Mouse (Mus musculus): Measurements from ENCODE around the gene Arhgap24. TPM values are rescaled to one million over a fixed set of nuclear protein-coding genes. Genes with fewer than 3 reads are reported as not detected.

Gene Arhgap24
- polyA plus RNA-seq, 1 experiment, result 12.5 TPM

- Histone ChIP-seq H3K4me3 (no peak overlapping the region), H3K36me3 (ENCODE audit: control insufficient read depth, insufficient read depth) (no peaks in the 10 kb centered on the region), H3ac (ENCODE audit: control insufficient read depth, insufficient read length) (no peak overlapping the region), H3K79me2 (ENCODE audit: control insufficient read depth, insufficient read depth) (no peaks in the 10 kb centered on the region), H3K4me2 (ENCODE audit: low read depth) (peak overlapping the region; percentile 77), H3K27me3 (ENCODE audit: control insufficient read depth, insufficient read depth, insufficient read length) (no peaks in the 10 kb centered on the region)
- TF ChIP-seq REST (IDR thresholded peaks at IDR 0.05; ENCODE audit: insufficient read depth, insufficient read length), result no peak
- TF ChIP-seq MYOD1 (IDR thresholded peaks at IDR 0.05; ENCODE audit: control insufficient read depth in 1 of 3, insufficient read length in 2 of 3, low read depth in 2 of 3), result no peak
- no peak for TF ChIP-seq POLR2A (IDR thresholded peaks at IDR 0.05; ENCODE audit: insufficient read length, low read depth)
- no peak for TF ChIP-seq CEBPB (IDR thresholded peaks at IDR 0.05; ENCODE audit: insufficient read depth, poor library complexity, severe bottlenecking)
- TF ChIP-seq USF1 (IDR thresholded peaks at IDR 0.05; ENCODE audit: low read depth), result no peak
- TF ChIP-seq SRF (IDR thresholded peaks at IDR 0.05; ENCODE audit: control insufficient read depth, insufficient read length, low read depth), result no peak
- TF ChIP-seq E2F4 (IDR thresholded peaks at IDR 0.05; ENCODE audit: insufficient read depth), result no peak
- no peak for TF ChIP-seq MAX (IDR thresholded peaks at IDR 0.05; ENCODE audit: low read depth)
- no peak for TF ChIP-seq TCF3 (IDR thresholded peaks at IDR 0.05; ENCODE audit: insufficient read length, low read depth)
- TF ChIP-seq POLR2AphosphoS2 (IDR thresholded peaks at IDR 0.05; ENCODE audit: insufficient read length, low read depth), result no peak
- no peak for TF ChIP-seq MYOG (IDR thresholded peaks at IDR 0.05; ENCODE audit: control insufficient read depth in 1 of 3, insufficient read depth in 1 of 3, insufficient read length in 2 of 3, low read depth in 2 of 3)
- no peak for TF ChIP-seq TCF12 (IDR thresholded peaks at IDR 0.05; ENCODE audit: insufficient read depth, poor library complexity, severe bottlenecking)
These were observed 364.6 kb downstream of the Arhgap24 start for GRCm38 (mm10) chr5:102845800-102846199.

GRCm38 (mm10) chr5:102847859-102848258, 366.7 kb downstream of the Arhgap24 start:
- Histone ChIP-seq H3K27me3 (ENCODE audit: control insufficient read depth, insufficient read depth, insufficient read length) (no peaks in the 10 kb centered on the region), H3K79me2 (ENCODE audit: control insufficient read depth, insufficient read depth) (no peaks in the 10 kb centered on the region), H3ac (ENCODE audit: control insufficient read depth, insufficient read length) (no peak overlapping the region), H3K36me3 (ENCODE audit: control insufficient read depth, insufficient read depth) (no peaks in the 10 kb centered on the region), H3K4me2 (ENCODE audit: low read depth) (no peak overlapping the region), H3K4me3 (no peak overlapping the region)
- TF ChIP-seq MYOG (IDR thresholded peaks at IDR 0.05; ENCODE audit: control insufficient read depth in 1 of 3, insufficient read depth in 1 of 3, insufficient read length in 2 of 3, low read depth in 2 of 3), result no peak
- no peak for TF ChIP-seq POLR2A (IDR thresholded peaks at IDR 0.05; ENCODE audit: insufficient read length, low read depth)
- TF ChIP-seq REST (IDR thresholded peaks at IDR 0.05; ENCODE audit: insufficient read depth, insufficient read length), result no peak
- TF ChIP-seq E2F4 (IDR thresholded peaks at IDR 0.05; ENCODE audit: insufficient read depth), result no peak
- TF ChIP-seq POLR2AphosphoS2 (IDR thresholded peaks at IDR 0.05; ENCODE audit: insufficient read length, low read depth), result no peak

GRCm38 (mm10) chr5:102851761-102852160, 370.6 kb downstream of the Arhgap24 start:
- H3ac ChIP-seq (ENCODE audit: control insufficient read depth, insufficient read length), result no peak overlapping the region
- no peak for TF ChIP-seq REST (IDR thresholded peaks at IDR 0.05; ENCODE audit: insufficient read depth, insufficient read length)
- no peak for TF ChIP-seq E2F4 (IDR thresholded peaks at IDR 0.05; ENCODE audit: insufficient read depth)
- TF ChIP-seq TCF3 (IDR thresholded peaks at IDR 0.05; ENCODE audit: insufficient read length, low read depth), result no peak
- TF ChIP-seq MAX (IDR thresholded peaks at IDR 0.05; ENCODE audit: low read depth), result no peak
- no peak for TF ChIP-seq CEBPB (IDR thresholded peaks at IDR 0.05; ENCODE audit: insufficient read depth, poor library complexity, severe bottlenecking)
- no peak for TF ChIP-seq POLR2A (IDR thresholded peaks at IDR 0.05; ENCODE audit: insufficient read length, low read depth)
- no peak overlapping the region for H3K4me2 ChIP-seq (ENCODE audit: low read depth)
- H3K4me3 ChIP-seq, result no peak overlapping the region
- H3K79me2 ChIP-seq (ENCODE audit: control insufficient read depth, insufficient read depth), result no peaks in the 10 kb centered on the region
- no peaks in the 10 kb centered on the region for H3K36me3 ChIP-seq (ENCODE audit: control insufficient read depth, insufficient read depth)
- no peaks in the 10 kb centered on the region for H3K27me3 ChIP-seq (ENCODE audit: control insufficient read depth, insufficient read depth, insufficient read length)

- Histone ChIP-seq H3ac (ENCODE audit: control insufficient read depth, insufficient read length) (no peak overlapping the region), H3K4me3 (no peak overlapping the region), H3K27me3 (ENCODE audit: control insufficient read depth, insufficient read depth, insufficient read length) (no peaks in the 10 kb centered on the region), H3K79me2 (ENCODE audit: control insufficient read depth, insufficient read depth) (no peaks in the 10 kb centered on the region), H3K36me3 (ENCODE audit: control insufficient read depth, insufficient read depth) (no peaks in the 10 kb centered on the region), H3K4me2 (ENCODE audit: low read depth) (no peak overlapping the region)
- TF ChIP-seq CEBPB (IDR thresholded peaks at IDR 0.05; ENCODE audit: insufficient read depth, poor library complexity, severe bottlenecking) (no peak), MAX (IDR thresholded peaks at IDR 0.05; ENCODE audit: low read depth) (no peak), MYOD1 (IDR thresholded peaks at IDR 0.05; ENCODE audit: control insufficient read depth in 1 of 3, insufficient read length in 2 of 3, low read depth in 2 of 3) (no peak), SRF (IDR thresholded peaks at IDR 0.05; ENCODE audit: control insufficient read depth, insufficient read length, low read depth) (no peak), TCF12 (IDR thresholded peaks at IDR 0.05; ENCODE audit: insufficient read depth, poor library complexity, severe bottlenecking) (no peak), POLR2AphosphoS2 (IDR thresholded peaks at IDR 0.05; ENCODE audit: insufficient read length, low read depth) (no peak), USF1 (IDR thresholded peaks at IDR 0.05; ENCODE audit: low read depth) (no peak), MYOG (IDR thresholded peaks at IDR 0.05; ENCODE audit: control insufficient read depth in 1 of 3, insufficient read depth in 1 of 3, insufficient read length in 2 of 3, low read depth in 2 of 3) (no peak), POLR2A (IDR thresholded peaks at IDR 0.05; ENCODE audit: insufficient read length, low read depth) (no peak), TCF3 (IDR thresholded peaks at IDR 0.05; ENCODE audit: insufficient read length, low read depth) (no peak), REST (IDR thresholded peaks at IDR 0.05; ENCODE audit: insufficient read depth, insufficient read length) (no peak), E2F4 (IDR thresholded peaks at IDR 0.05; ENCODE audit: insufficient read depth) (no peak)
These were observed 372.6 kb downstream of the Arhgap24 start for GRCm38 (mm10) chr5:102853750-102854149.

- no peak overlapping the region for H3K4me2 ChIP-seq (ENCODE audit: low read depth)
- no peaks in the 10 kb centered on the region for H3K79me2 ChIP-seq (ENCODE audit: control insufficient read depth, insufficient read depth)
- H3K4me3 ChIP-seq, result no peak overlapping the region
- no peak overlapping the region for H3ac ChIP-seq (ENCODE audit: control insufficient read depth, insufficient read length)
- no peaks in the 10 kb centered on the region for H3K27me3 ChIP-seq (ENCODE audit: control insufficient read depth, insufficient read depth, insufficient read length)
- H3K36me3 ChIP-seq (ENCODE audit: control insufficient read depth, insufficient read depth), result no peaks in the 10 kb centered on the region
- TF ChIP-seq USF1 (IDR thresholded peaks at IDR 0.05; ENCODE audit: low read depth) (no peak), CEBPB (IDR thresholded peaks at IDR 0.05; ENCODE audit: insufficient read depth, poor library complexity, severe bottlenecking) (no peak), MAX (IDR thresholded peaks at IDR 0.05; ENCODE audit: low read depth) (no peak), SRF (IDR thresholded peaks at IDR 0.05; ENCODE audit: control insufficient read depth, insufficient read length, low read depth) (no peak), POLR2A (IDR thresholded peaks at IDR 0.05; ENCODE audit: insufficient read length, low read depth) (no peak), POLR2AphosphoS2 (IDR thresholded peaks at IDR 0.05; ENCODE audit: insufficient read length, low read depth) (no peak), MYOD1 (IDR thresholded peaks at IDR 0.05; ENCODE audit: control insufficient read depth in 1 of 3, insufficient read length in 2 of 3, low read depth in 2 of 3) (no peak), E2F4 (IDR thresholded peaks at IDR 0.05; ENCODE audit: insufficient read depth) (no peak), TCF12 (IDR thresholded peaks at IDR 0.05; ENCODE audit: insufficient read depth, poor library complexity, severe bottlenecking) (no peak), TCF3 (IDR thresholded peaks at IDR 0.05; ENCODE audit: insufficient read length, low read depth) (no peak), MYOG (IDR thresholded peaks at IDR 0.05; ENCODE audit: control insufficient read depth in 1 of 3, insufficient read depth in 1 of 3, insufficient read length in 2 of 3, low read depth in 2 of 3) (no peak), REST (IDR thresholded peaks at IDR 0.05; ENCODE audit: insufficient read depth, insufficient read length) (no peak)
These were observed 374.6 kb downstream of the Arhgap24 start for GRCm38 (mm10) chr5:102855805-102856204.

Measured in myocyte (in vitro differentiated cells).